Mouse (Mus musculus) cerebellum, postnatal 4 days (tissue): ENCODE measurements around the gene Pkig.
"Not testable (repeated sequence)": the region's sequence is repeated elsewhere in the genome, so short reads cannot be mapped to it uniquely, and the experiment has no call there.

Experiments
- DNase-seq, 2 experiments: peaks; one replicate each; pipeline ENCODE4 v3.0.0; 2022; ENCODE audit warnings: low spot score in 2 of 2, mixed read lengths in 1 of 2

Gene Pkig

GRCm38 (mm10) chr2:163682344-163682743 is 24.2 kb downstream of the Pkig start:
- DNase-seq, result no peak

- no peak for DNase-seq
These were observed 27.1 kb downstream of the Pkig start for GRCm38 (mm10) chr2:163685287-163685686.

GRCm38 (mm10) chr2:163685761-163686200 is 27.6 kb downstream of the Pkig start:
- no peak for DNase-seq

- DNase-seq, result no peak
These were observed 28.0 kb downstream of the Pkig start for GRCm38 (mm10) chr2:163686233-163686632.

- DNase-seq, result no peak
These were observed 28.7 kb downstream of the Pkig start for GRCm38 (mm10) chr2:163686886-163687285.

GRCm38 (mm10) chr2:163688377-163688776 is 30.2 kb downstream of the Pkig start:
- DNase-seq, result not testable (repeated sequence)

GRCm38 (mm10) chr2:163689771-163690170 is 31.6 kb downstream of the Pkig start:
- DNase-seq, result no peak

GRCm38 (mm10) chr2:163690409-163691304 is 32.5 kb downstream of the Pkig start:
- DNase-seq, result no peak

- DNase-seq, result no peak
These were observed 33.8 kb downstream of the Pkig start for GRCm38 (mm10) chr2:163691846-163692605.

- no peak for DNase-seq
These were observed 34.9 kb downstream of the Pkig start for GRCm38 (mm10) chr2:163692873-163693612.

GRCm38 (mm10) chr2:163693716-163694314 is 35.6 kb downstream of the Pkig start:
- no peak for DNase-seq

GRCm38 (mm10) chr2:163696763-163697162 is 38.6 kb downstream of the Pkig start:
- no peak for DNase-seq

GRCm38 (mm10) chr2:163697764-163698480 is 39.7 kb downstream of the Pkig start:
- DNase-seq, result no peak

- no peak for DNase-seq
These were observed 41.0 kb downstream of the Pkig start for GRCm38 (mm10) chr2:163699078-163699780.

GRCm38 (mm10) chr2:163702431-163702830 is 44.2 kb downstream of the Pkig start:
- no peak for DNase-seq

- no peak for DNase-seq
These were observed 44.7 kb downstream of the Pkig start for GRCm38 (mm10) chr2:163702921-163703320.

- DNase-seq, result no peak
These were observed 45.5 kb downstream of the Pkig start for GRCm38 (mm10) chr2:163703599-163704260.

- no peak for DNase-seq
These were observed 50.1 kb downstream of the Pkig start for GRCm38 (mm10) chr2:163708321-163708720.

- DNase-seq, result no peak
These were observed 50.6 kb downstream of the Pkig start for GRCm38 (mm10) chr2:163708763-163709250.

GRCm38 (mm10) chr2:163710000-163710399 is 51.8 kb downstream of the Pkig start:
- DNase-seq, result no peak
